Mouse (Mus musculus): ENCODE data around the gene Ppp1cc. TPM values are rescaled to one million over a fixed set of nuclear protein-coding genes. Genes with fewer than 3 reads are reported as not detected.
A peak's percentile ranks its signal among the peaks of the same experiment; 100 is the strongest.

The Ppp1cc gene
- polyA plus RNA-seq, 1 experiment from 2014 or later: 338 TPM

DNA sequence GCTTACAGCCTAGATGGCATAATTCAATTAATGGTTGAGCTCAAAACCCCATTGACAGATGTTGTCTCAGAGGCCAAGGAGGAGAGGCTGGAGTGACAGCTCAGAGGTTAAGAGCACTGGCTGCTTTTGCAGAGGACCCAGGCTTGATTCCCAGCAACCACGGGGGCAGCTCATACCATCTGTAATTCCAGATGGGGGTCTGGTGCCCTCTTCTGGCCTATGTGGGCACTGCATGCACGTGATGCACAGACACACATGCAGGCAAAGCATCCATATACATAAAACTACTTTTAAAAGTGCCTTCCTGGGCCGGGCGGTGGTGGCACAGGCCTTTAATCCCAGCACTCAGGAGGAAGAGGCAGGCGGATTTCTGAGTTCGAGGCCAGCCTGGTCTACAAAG lies 41.8 kb upstream of the Ppp1cc start:
- no peaks in the 10 kb centered on the region for H3K36me3 ChIP-seq (ENCODE audit: control insufficient read depth, insufficient read depth, low read length)
- no peak overlapping the region for H3K4me3 ChIP-seq (ENCODE audit: low read depth, low read length)
- 84% methylated on average over 6 of the region's 6 CpGs for WGBS
- H3K9ac ChIP-seq (ENCODE audit: low read length): no peak overlapping the region
- peak; percentile 83 for DNase-seq (ENCODE audit: low spot score, missing footprints)
- H3K9me3 ChIP-seq (ENCODE audit: control insufficient read depth, low read length): no peaks in the 10 kb centered on the region
- H3K27me3 ChIP-seq (ENCODE audit: control insufficient read depth, insufficient read depth, low read length): no peaks in the 10 kb centered on the region
- no peak overlapping the region for H3K27ac ChIP-seq (ENCODE audit: low read depth, low read length)
- no peaks in the 10 kb centered on the region for H3K4me1 ChIP-seq (ENCODE audit: control insufficient read depth, insufficient read depth, low read length)
- H3K4me2 ChIP-seq: no peak overlapping the region
- ATAC-seq (ENCODE audit: low FRiP score): no peak

DNA sequence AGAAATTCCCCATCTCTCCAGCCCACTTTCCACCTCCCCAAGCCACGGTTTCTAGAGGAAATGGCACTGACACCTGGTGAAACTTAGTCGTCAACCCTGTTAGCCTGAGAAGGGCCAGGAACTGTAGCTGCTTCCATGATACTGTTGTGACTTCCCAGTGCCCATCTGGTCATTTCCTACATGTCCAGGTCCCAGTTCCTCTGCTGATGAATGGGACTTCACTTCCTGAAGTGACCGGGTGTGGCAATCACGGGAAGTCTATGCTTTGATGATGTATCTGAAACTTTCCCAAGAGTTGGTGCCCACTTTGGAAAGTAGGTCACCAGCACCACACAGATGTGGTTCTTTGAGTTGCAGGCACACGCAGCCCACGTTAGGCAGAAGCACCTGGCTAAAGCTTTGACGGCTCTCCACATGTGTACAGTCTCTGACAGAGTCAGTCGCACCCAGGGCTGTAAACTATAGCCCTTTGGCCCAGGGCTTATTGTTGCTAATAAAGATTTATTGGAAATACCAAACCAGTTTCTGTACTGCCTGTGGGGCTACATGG lies 32.8 kb upstream of the Ppp1cc start:
- H3K9me3 ChIP-seq (ENCODE audit: control insufficient read depth, low read length): no peaks in the 10 kb centered on the region
- H3K4me1 ChIP-seq (ENCODE audit: control insufficient read depth, insufficient read depth, low read length): no peaks in the 10 kb centered on the region
- H3K4me3 ChIP-seq (ENCODE audit: low read depth, low read length): no peak overlapping the region
- H3K36me3 ChIP-seq (ENCODE audit: control insufficient read depth, insufficient read depth, low read length): no peaks in the 10 kb centered on the region
- no peak overlapping the region for H3K4me2 ChIP-seq
- H3K27me3 ChIP-seq (ENCODE audit: control insufficient read depth, insufficient read depth, low read length): no peaks in the 10 kb centered on the region
- WGBS: 80% methylated on average over 8 of the region's 8 CpGs
- no peak overlapping the region for H3K9ac ChIP-seq (ENCODE audit: low read length)
- DNase-seq (ENCODE audit: low spot score, missing footprints) (peak; percentile 66), ATAC-seq (ENCODE audit: low FRiP score) (no peak)
- no peak overlapping the region for H3K27ac ChIP-seq (ENCODE audit: low read depth, low read length)

DNA sequence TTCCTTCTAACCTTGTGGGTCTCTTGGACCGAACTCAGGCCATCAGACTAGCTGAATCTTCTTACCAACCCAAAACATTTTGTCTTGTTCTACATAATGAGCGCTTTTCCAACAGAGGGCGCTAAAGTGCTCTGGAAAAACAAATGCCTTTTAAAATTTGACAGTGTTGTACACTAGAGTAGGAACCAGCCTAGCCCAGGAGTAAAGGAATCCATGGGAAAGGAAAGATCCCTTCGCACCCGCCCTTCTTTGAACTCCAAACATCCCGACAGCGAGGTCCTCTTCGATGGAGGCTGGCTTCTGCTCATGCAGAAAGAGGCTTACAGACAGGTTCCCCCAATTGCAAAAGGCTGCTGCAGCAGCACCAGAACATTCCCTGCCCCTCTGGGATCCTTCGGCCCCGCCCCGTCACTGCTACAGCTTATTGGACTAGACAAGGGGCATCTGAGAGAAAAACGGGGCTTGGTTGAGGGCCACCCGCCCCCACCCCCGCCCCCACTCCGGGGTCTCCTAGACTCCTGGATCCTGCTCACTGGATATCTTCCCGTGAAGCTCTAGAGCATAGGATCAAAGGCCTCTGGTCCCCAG lies 28.9 kb upstream of the Ppp1cc start:
- H3K4me2 ChIP-seq: no peak overlapping the region
- peak; percentile 93 for DNase-seq (ENCODE audit: low spot score, missing footprints)
- H3K36me3 ChIP-seq (ENCODE audit: control insufficient read depth, insufficient read depth, low read length): no peaks in the 10 kb centered on the region
- no peak overlapping the region for H3K27ac ChIP-seq (ENCODE audit: low read depth, low read length)
- H3K4me1 ChIP-seq (ENCODE audit: control insufficient read depth, insufficient read depth, low read length): peaks cover 4% of the 10 kb centered on the region; the same call in 1 of the 2 replicates
- no peak overlapping the region for H3K4me3 ChIP-seq (ENCODE audit: low read depth, low read length)
- H3K9me3 ChIP-seq (ENCODE audit: control insufficient read depth, low read length): no peaks in the 10 kb centered on the region
- peaks cover 4% of the 10 kb centered on the region; the same call in 1 of the 2 replicates for H3K27me3 ChIP-seq (ENCODE audit: control insufficient read depth, insufficient read depth, low read length)
- 31% methylated on average over 16 of the region's 16 CpGs for WGBS
- no peak overlapping the region for H3K9ac ChIP-seq (ENCODE audit: low read length)
- ATAC-seq (ENCODE audit: low FRiP score): peak; percentile 42; the same call in 1 of the 2 replicates

DNA sequence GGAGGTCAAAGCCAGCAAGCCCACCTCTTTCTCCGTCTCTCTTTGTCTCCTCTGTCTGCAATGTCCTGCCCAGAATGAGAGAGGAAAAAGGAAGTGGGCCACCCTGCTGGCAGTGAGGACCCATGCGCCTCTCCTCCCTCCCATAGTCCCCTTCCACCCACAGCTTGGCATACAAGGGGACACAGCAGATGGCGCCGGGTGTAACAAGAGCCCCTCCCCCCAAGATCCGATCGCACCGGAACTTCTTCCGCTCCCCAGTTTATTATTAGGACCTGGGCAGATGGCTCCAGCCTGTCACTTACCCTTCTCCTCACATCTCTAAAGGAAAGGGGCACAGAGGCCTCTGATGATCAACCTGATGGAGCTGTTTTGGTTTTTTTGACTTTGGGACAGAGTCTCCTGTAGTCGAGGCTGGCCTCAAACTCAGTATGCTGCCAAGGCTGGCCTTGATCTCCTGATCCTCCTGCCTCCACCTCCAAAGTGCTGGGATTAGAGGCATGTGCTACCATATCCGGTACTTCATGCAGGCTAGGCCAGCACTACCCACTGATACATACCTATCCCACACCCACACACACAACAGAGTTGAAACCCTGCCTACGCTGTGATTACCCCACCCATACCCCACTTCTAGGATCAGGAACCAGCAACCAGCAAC lies 27.6 kb upstream of the Ppp1cc start:
- H3K36me3 ChIP-seq (ENCODE audit: control insufficient read depth, insufficient read depth, low read length): no peaks in the 10 kb centered on the region
- ATAC-seq (ENCODE audit: low FRiP score): no peak
- peaks cover 4% of the 10 kb centered on the region; the same call in 1 of the 2 replicates for H3K27me3 ChIP-seq (ENCODE audit: control insufficient read depth, insufficient read depth, low read length)
- no peak overlapping the region for H3K9ac ChIP-seq (ENCODE audit: low read length)
- no peak overlapping the region for H3K27ac ChIP-seq (ENCODE audit: low read depth, low read length)
- DNase-seq (ENCODE audit: low spot score, missing footprints): peak; percentile 79
- peaks cover 4% of the 10 kb centered on the region; the same call in 1 of the 2 replicates for H3K4me1 ChIP-seq (ENCODE audit: control insufficient read depth, insufficient read depth, low read length)
- no peak overlapping the region for H3K4me3 ChIP-seq (ENCODE audit: low read depth, low read length)
- H3K4me2 ChIP-seq: no peak overlapping the region
- no peaks in the 10 kb centered on the region for H3K9me3 ChIP-seq (ENCODE audit: control insufficient read depth, low read length)
- WGBS: 89% methylated on average over 11 of the region's 11 CpGs

DNA sequence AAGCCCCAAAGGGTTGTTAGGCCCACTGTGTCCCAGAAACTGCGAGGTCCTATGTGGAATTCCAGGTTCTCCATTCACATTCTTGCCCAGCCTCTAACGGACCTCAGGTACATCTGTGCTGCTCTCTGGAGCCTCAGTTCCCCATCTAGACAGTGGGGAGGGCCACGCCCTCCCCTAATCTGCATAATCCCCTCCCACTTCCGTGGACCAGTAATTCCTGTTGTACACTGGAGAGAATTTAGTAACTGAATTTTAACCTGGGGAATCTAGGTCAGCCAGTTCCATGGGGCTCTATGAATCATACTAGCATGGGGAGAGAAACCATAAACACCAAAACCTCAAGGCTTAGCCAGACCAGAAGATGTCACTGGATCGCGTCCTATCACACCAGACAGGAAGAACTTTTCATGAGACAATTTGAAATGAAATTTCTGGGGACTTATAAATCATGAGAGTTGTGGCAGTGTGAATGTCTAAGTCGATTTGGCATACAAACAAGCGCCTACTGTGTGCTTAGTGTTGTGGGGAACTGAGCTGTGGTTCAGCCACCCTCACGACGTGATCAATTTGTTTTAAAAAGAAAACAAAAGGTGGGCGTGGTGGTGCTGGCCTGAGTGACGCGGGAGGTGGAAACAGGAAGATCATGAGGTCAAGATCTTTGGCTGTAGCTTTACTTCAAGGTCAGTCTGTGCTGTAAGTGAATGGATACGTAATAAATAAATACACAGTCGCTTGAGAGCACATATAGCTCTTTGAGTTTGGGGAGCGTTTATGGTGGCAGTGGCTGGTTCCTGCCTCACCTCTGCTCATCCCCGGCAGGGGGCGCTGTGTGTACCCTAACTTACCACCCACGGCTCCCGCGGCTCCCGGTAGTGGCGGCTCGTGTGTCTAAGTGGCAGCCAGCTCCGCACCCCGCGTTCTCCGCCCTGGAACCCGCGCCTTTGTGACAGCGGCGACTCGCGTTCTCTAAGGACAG lies 26.7 kb upstream of the Ppp1cc start:
- WGBS: 10% methylated on average over 34 of the region's 34 CpGs
- ATAC-seq (ENCODE audit: low FRiP score) (0 out of 2 replicates have a peak, but pooled peaks have one; percentile 46), DNase-seq (ENCODE audit: low spot score, missing footprints) (peak; percentile 97)
- Histone ChIP-seq H3K4me2 (peak overlapping the region; percentile 65), H3K9me3 (ENCODE audit: control insufficient read depth, low read length) (no peaks in the 10 kb centered on the region), H3K27me3 (ENCODE audit: control insufficient read depth, insufficient read depth, low read length) (peaks cover 4% of the 10 kb centered on the region; the same call in 1 of the 2 replicates), H3K9ac (ENCODE audit: low read length) (0 out of 2 replicates have a peak overlapping the region, but pooled peaks have one; percentile 32), H3K4me3 (ENCODE audit: low read depth, low read length) (peak overlapping the region; percentile 29), H3K36me3 (ENCODE audit: control insufficient read depth, insufficient read depth, low read length) (no peaks in the 10 kb centered on the region), H3K27ac (ENCODE audit: low read depth, low read length) (no peak overlapping the region), H3K4me1 (ENCODE audit: control insufficient read depth, insufficient read depth, low read length) (peaks cover 4% of the 10 kb centered on the region; the same call in 1 of the 2 replicates)

DNA sequence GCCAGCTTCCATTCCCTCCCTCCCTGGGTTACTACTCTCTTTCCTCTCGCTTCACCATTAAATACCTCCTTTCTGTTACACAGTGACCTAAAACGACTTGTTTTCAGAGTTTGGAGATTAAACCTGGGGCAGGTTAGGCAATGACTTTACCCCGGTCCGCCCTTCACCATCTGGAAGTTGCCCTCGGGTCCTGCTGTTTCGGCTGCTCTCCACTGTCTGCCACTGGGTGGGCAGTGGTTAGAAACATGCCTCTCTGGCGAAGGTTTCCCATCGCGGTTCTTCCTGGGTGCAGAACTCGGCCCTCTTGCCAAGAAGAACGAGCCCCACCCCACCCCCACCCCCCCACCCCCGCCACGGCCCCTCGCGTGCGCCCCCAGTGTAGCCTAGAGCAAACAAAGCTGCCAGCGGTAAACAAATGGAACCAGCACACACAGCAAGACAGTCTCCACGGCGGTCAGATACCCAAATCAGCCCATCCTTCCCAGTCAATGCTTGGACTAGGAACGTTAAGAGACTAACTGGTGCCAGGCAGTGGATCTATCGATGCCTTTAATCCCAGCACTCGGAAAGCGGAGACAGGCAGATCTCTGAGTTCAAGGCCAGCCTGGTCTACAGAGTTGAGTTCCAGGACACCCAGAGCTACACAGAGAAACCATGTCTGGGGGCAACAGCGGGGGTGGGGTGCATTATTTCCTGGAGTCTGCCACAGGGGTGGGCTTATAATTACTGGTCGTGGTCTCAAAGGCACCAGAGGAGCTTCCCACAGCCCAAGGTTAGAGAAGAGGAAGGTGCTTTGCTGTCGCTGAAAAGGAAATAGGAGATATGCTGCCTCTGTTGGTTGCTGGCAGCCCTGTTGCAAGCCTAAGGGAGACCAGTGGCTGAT lies 25.7 kb upstream of the Ppp1cc start:
- peak; percentile 77 for DNase-seq (ENCODE audit: low spot score, missing footprints)
- peak overlapping the region; percentile 65 for H3K4me2 ChIP-seq
- peaks cover 4% of the 10 kb centered on the region; the same call in 1 of the 2 replicates for H3K4me1 ChIP-seq (ENCODE audit: control insufficient read depth, insufficient read depth, low read length)
- H3K9ac ChIP-seq (ENCODE audit: low read length): 0 out of 2 replicates have a peak overlapping the region, but pooled peaks have one; percentile 32
- H3K36me3 ChIP-seq (ENCODE audit: control insufficient read depth, insufficient read depth, low read length): no peaks in the 10 kb centered on the region
- no peak for ATAC-seq (ENCODE audit: low FRiP score)
- H3K27me3 ChIP-seq (ENCODE audit: control insufficient read depth, insufficient read depth, low read length): peaks cover 4% of the 10 kb centered on the region; the same call in 1 of the 2 replicates
- no peaks in the 10 kb centered on the region for H3K9me3 ChIP-seq (ENCODE audit: control insufficient read depth, low read length)
- WGBS: 26% methylated on average over 26 of the region's 26 CpGs
- H3K27ac ChIP-seq (ENCODE audit: low read depth, low read length): no peak overlapping the region
- peak overlapping the region; percentile 29 for H3K4me3 ChIP-seq (ENCODE audit: low read depth, low read length)

DNA sequence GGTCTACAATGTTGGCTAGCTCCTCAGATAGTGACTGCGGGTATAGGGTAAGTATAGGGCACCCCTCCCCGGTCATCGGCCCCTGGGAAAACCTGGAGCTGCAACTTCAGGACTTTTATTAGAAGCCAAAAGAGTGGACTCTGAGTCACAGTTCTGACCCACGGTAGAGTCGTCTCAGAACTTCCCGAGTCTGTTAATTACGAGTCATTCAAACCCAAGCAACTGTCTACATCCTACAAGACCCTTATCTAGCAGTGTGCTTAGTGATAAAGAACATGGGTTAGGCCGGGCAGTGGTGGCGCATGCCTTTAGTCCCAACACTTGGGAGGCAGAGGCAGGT lies 25.1 kb upstream of the Ppp1cc start:
- Histone ChIP-seq H3K4me2 (no peak overlapping the region), H3K9ac (ENCODE audit: low read length) (no peak overlapping the region), H3K27me3 (ENCODE audit: control insufficient read depth, insufficient read depth, low read length) (peaks cover 4% of the 10 kb centered on the region; the same call in 1 of the 2 replicates), H3K9me3 (ENCODE audit: control insufficient read depth, low read length) (no peaks in the 10 kb centered on the region), H3K4me1 (ENCODE audit: control insufficient read depth, insufficient read depth, low read length) (peaks cover 4% of the 10 kb centered on the region; the same call in 1 of the 2 replicates), H3K36me3 (ENCODE audit: control insufficient read depth, insufficient read depth, low read length) (no peaks in the 10 kb centered on the region), H3K4me3 (ENCODE audit: low read depth, low read length) (no peak overlapping the region), H3K27ac (ENCODE audit: low read depth, low read length) (no peak overlapping the region)
- ATAC-seq (ENCODE audit: low FRiP score) (no peak), DNase-seq (ENCODE audit: low spot score, missing footprints) (peak; percentile 71)
- WGBS: 92% methylated on average over 9 of the region's 9 CpGs
